Mouse (Mus musculus) gastrocnemius, postnatal 10 days (tissue): ENCODE results near the gene Gm5640. TPM values are rescaled to one million over a fixed set of nuclear protein-coding genes. Genes with fewer than 3 reads are reported as not detected.
"Not testable (repeated sequence)": the region's sequence is repeated elsewhere in the genome, so short reads cannot be mapped to it uniquely, and the experiment has no call there.

Source experiments
- DNase-seq: peaks from one replicate; pipeline ENCODE4 v3.0.0; 2021; ENCODE audit warnings: mixed read lengths
- long read RNA-seq, 2 experiments: library from polyadenylated mRNA; stranded (forward); transcript quantifications; one replicate each; pipeline ENCODE4 v2.0.0; 2021
- total RNA-seq, 2 experiments: library from RNA; stranded (reverse); gene quantifications; 2 replicates each; pipeline ENCODE4 v1.2.3; 2021

The Gm5640 gene
- not detected for total RNA-seq
- long read RNA-seq, experiment 1: 0 reads
- long read RNA-seq, experiment 2: 0 reads

GRCm38 (mm10) chrX:74645466-74646323 is at the start of gene Gm5640:
TSS of gene Gm5640 (minus strand) at chrX:74645635.
- not testable (repeated sequence) for DNase-seq

DNA sequence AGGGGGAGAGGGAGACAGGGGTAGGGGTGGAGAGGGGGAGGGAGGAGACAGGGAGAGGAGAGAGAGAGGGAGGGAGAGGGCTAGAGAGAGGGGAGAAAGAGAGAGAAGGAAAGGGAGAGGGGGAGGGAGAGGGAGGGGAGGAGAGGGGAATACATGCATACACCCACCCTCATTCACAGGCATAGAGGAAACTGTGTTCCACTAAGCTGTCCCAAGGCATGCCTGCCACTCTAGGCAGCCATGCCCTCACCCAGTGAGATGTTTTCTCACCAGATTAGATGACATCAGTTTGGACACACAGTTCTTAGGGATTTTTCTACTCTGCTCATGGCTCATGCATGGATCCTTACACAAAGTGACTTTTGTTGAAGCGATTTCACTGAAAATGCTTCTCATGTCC is 958 bp upstream of the Gm5640 start:
- not testable (repeated sequence) for DNase-seq

- no peak for DNase-seq
These were observed 53.1 kb downstream of the Gm5640 start, which contains the start of gene Olfr1325 for GRCm38 (mm10) chrX:74592379-74592778. TSS of gene Olfr1325 (plus strand) at chrX:74592679.

Other genes with a start within 250 kb of the Gm5640 start
- gene G6pdx, start 216.4 kb downstream of the Gm5640 start, total RNA-seq: 1 to 10 TPM; 6.9 to 8.2 TPM
- not detected for gene Gm6880, start 164.2 kb downstream of the Gm5640 start, total RNA-seq
- gene Olfr1326-ps1, start 70.7 kb downstream of the Gm5640 start, total RNA-seq: not detected
- not detected for gene Olfr1325, start 53.0 kb downstream of the Gm5640 start, total RNA-seq
- gene Gm6890, start 95.3 kb upstream of the Gm5640 start, total RNA-seq: under 1 TPM in 1 of 2 experiments, not detected in 1; 0.68 TPM
- gene Gm5936, start 191.6 kb upstream of the Gm5640 start, total RNA-seq: not detected